ENCODE assay signal across 14 mouse cellular contexts in the genomic region with DNA sequence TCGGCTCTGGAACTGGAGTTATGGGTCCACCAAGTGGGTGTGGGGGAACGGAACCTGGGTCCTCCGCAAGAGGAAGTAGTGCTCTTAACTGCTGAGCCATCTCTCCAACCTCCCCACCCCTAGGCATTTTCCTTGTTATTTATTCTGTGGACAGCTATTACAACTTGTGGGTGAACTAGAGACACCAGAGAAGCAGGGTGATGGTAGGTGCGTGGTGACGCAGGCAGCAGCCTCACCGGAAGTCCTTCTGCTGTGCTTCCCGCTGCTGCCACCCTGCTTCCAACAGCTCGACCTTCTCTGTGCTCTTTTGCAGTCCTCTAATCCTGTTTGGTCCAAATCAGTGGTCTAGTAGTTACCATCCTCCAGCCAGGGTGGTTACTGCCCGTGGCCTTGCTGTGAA. TPM values are rescaled to one million over a fixed set of nuclear protein-coding genes. Genes with fewer than 3 reads are reported as not detected.
A peak's percentile ranks its signal among the peaks of the same experiment; 100 is the strongest.
DNase-seq lines count a peak whose midpoint lies in the region; ATAC-seq lines count a peak whose summit lies in the region.
"Had no signal": no experiment of that assay in that cellular context is flagged by ENCODE, and none has a peak within 500 bp of the region (broad histone marks: within the 10 kb centered on the region; RNA-seq: fewer than 3 reads in every experiment).

No protein-coding gene starts in this region.

- no peaks in the 10 kb centered on the region for H3K9me3 ChIP-seq in heart, embryonic 16.5 days (replicated peaks; ENCODE audit: control insufficient read depth, low read length)
- no peaks in the 10 kb centered on the region for H3K9me3 ChIP-seq in forebrain, embryonic 16.5 days (ENCODE audit: control insufficient read depth, low read length)
- H3K9me3 ChIP-seq: hindbrain, embryonic 10.5 days; limb, embryonic 13.5 days had no signal

- no peaks in the 10 kb centered on the region for H3K27me3 ChIP-seq in heart, embryonic 16.5 days (ENCODE audit: control insufficient read depth, insufficient read depth, low read length)
- no peaks in the 10 kb centered on the region for H3K27me3 ChIP-seq in forebrain, embryonic 16.5 days (replicated peaks; ENCODE audit: control insufficient read depth, insufficient read depth, low read length)
- H3K27me3 ChIP-seq: limb, embryonic 13.5 days had no signal

- no peak overlapping the region for H3K4me2 ChIP-seq in heart, embryonic 16.5 days (ENCODE audit: low read depth, low read length)
- no peak overlapping the region for H3K4me2 ChIP-seq in forebrain, embryonic 16.5 days (ENCODE audit: low read length)
- H3K4me2 ChIP-seq: limb, embryonic 13.5 days had no signal

- peaks cover 72% of the 10 kb centered on the region for H3K4me1 ChIP-seq in heart, embryonic 16.5 days (ENCODE audit: control insufficient read depth, insufficient read depth, low read length)
- peaks cover 20% of the 10 kb centered on the region for H3K4me1 ChIP-seq in forebrain, embryonic 16.5 days (replicated peaks; ENCODE audit: control insufficient read depth, insufficient read depth, low read length)

- WGBS in heart, embryonic 16.5 days = 80% methylated on average over 9 of the region's 9 CpGs
- WGBS in forebrain, embryonic 16.5 days = 93% methylated on average over 9 of the region's 9 CpGs

- H3K4me3 ChIP-seq in heart, embryonic 16.5 days (ENCODE audit: low read length) = no peak overlapping the region
- no peak overlapping the region for H3K4me3 ChIP-seq in forebrain, embryonic 16.5 days (replicated peaks; ENCODE audit: low read length)
- H3K4me3 ChIP-seq: hindbrain, embryonic 10.5 days; limb, embryonic 13.5 days; myocyte had no signal

- ATAC-seq in heart, embryonic 16.5 days (replicated peaks; ENCODE audit: extremely low read depth, insufficient read depth, low FRiP score) = no peak
- peak; percentile 22 for ATAC-seq in common myeloid progenitor, adult 5-6 weeks (replicated peaks; ENCODE audit: low read depth, poor library complexity, severe bottlenecking)
- peak; percentile 42 for ATAC-seq in megakaryocyte, adult 5-6 weeks (ENCODE audit: poor library complexity, severe bottlenecking)
- no peak for ATAC-seq in forebrain, embryonic 16.5 days

- no peak for DNase-seq in heart, adult 8-10 months (ENCODE audit: low spot score)
- peak; percentile 74 for DNase-seq in CD4-positive, CD25-positive, alpha-beta regulatory T cell, adult 2 months (ENCODE audit: low read depth, low spot score)
- DNase-seq in layer of hippocampus, adult 18-20 months (ENCODE audit: low spot score in 2 of 2) = no peak
- no peak for DNase-seq in yolk sac, embryonic 10.5 days (ENCODE audit: low spot score)
- DNase-seq: cerebellum, adult 9-10 months; kidney, postnatal 4 days; right cerebral cortex, postnatal 25 days had no signal

- no peak overlapping the region for H3K9ac ChIP-seq in heart, embryonic 16.5 days (ENCODE audit: low read length)
- H3K9ac ChIP-seq in forebrain, embryonic 16.5 days (replicated peaks; ENCODE audit: low read depth, low read length) = no peak overlapping the region
- H3K9ac ChIP-seq: limb, embryonic 13.5 days had no signal

- H3K36me3 ChIP-seq in heart, embryonic 16.5 days (ENCODE audit: control insufficient read depth, insufficient read depth) = peaks cover 2% of the 10 kb centered on the region; the same call in 1 of the 2 replicates
- H3K36me3 ChIP-seq in forebrain, embryonic 16.5 days (ENCODE audit: control insufficient read depth, insufficient read depth) = peaks cover 2% of the 10 kb centered on the region; the same call in 1 of the 2 replicates

- peak overlapping the region; percentile 39 for H3K27ac ChIP-seq in heart, embryonic 16.5 days (ENCODE audit: low read length)
- no peak overlapping the region for H3K27ac ChIP-seq in forebrain, embryonic 16.5 days (ENCODE audit: low read length)
- H3K27ac ChIP-seq: hindbrain, embryonic 10.5 days; limb, embryonic 13.5 days had no signal

RNA-seq across cellular contexts. Expression of gene Capzb, which starts 6.4 kb away (rescaled TPM):
- 382 and 385 TPM in 2 replicates for polyA plus RNA-seq in heart, embryonic 16.5 days (2015; fragmentation: Nextera tagmentation; extraction: Ambion mirVana)
- 100 to 1,000 TPM; 354 to 406 (median 379) TPM for total RNA-seq in heart, adult 8-10 months (2022)
- 126 and 137 TPM in 2 replicates for total RNA-seq in common myeloid progenitor, adult 5-6 weeks (2017)
- total RNA-seq in megakaryocyte, adult 5-6 weeks (2015) = 683 and 689 TPM in 2 replicates
- total RNA-seq in megakaryocyte, adult 5-6 weeks (2017) = 251 and 275 TPM in 2 replicates
- 100 to 1,000 TPM; 400 to 403 TPM for total RNA-seq in layer of hippocampus, adult 18-20 months (2021)
- polyA plus RNA-seq in forebrain, embryonic 16.5 days (2015; fragmentation: Nextera tagmentation; extraction: Ambion mirVana) = 311 and 321 TPM in 2 replicates

Comparison
In these comparisons a context has a peak if more than half of its experiments do, and no peak if none do; other contexts are left out.
1. ATAC-seq: peak in common myeloid progenitor, adult 5-6 weeks (single experiment) and megakaryocyte, adult 5-6 weeks (single experiment); none in heart, embryonic 16.5 days (single experiment) and forebrain, embryonic 16.5 days (single experiment).